Mouse (Mus musculus) kidney, adult 18-20 months (tissue): ENCODE measurements around the gene Tmem178b.

ENCODE experiments used
- DNase-seq: peaks from one replicate; pipeline ENCODE4 v3.0.0; 2021

Tmem178b gene

GRCm38 (mm10) chr6:39919011-39919709 lies 46.1 kb downstream of the Tmem178b start:
- no peak for DNase-seq

GRCm38 (mm10) chr6:39926442-39926841 lies 53.4 kb downstream of the Tmem178b start:
- DNase-seq = no peak

- DNase-seq = no peak
Measured at GRCm38 (mm10) chr6:39936590-39936989, 63.5 kb downstream of the Tmem178b start.

- DNase-seq = no peak
Measured at GRCm38 (mm10) chr6:39940920-39941319, 67.8 kb downstream of the Tmem178b start.

- DNase-seq = no peak
Measured at GRCm38 (mm10) chr6:39944854-39945253, 71.8 kb downstream of the Tmem178b start.

GRCm38 (mm10) chr6:39945670-39946440 lies 72.8 kb downstream of the Tmem178b start:
- DNase-seq = no peak

- no peak for DNase-seq
Measured at GRCm38 (mm10) chr6:39946601-39947000, 73.5 kb downstream of the Tmem178b start.

GRCm38 (mm10) chr6:39953951-39954350 lies 80.9 kb downstream of the Tmem178b start:
- DNase-seq = no peak

- DNase-seq = no peak
Measured at GRCm38 (mm10) chr6:39955211-39955610, 82.1 kb downstream of the Tmem178b start.

- no peak for DNase-seq
Measured at GRCm38 (mm10) chr6:39964606-39965005, 91.5 kb downstream of the Tmem178b start.

- no peak for DNase-seq
Measured at GRCm38 (mm10) chr6:39970281-39970680, 97.2 kb downstream of the Tmem178b start.

GRCm38 (mm10) chr6:39978942-39979341 lies 105.9 kb downstream of the Tmem178b start:
- DNase-seq = no peak

- no peak for DNase-seq
Measured at GRCm38 (mm10) chr6:39990772-39991171, 117.7 kb downstream of the Tmem178b start.

- no peak for DNase-seq
Measured at GRCm38 (mm10) chr6:39991922-39992321, 118.9 kb downstream of the Tmem178b start.

- no peak for DNase-seq
Measured at GRCm38 (mm10) chr6:40006006-40006765, 133.1 kb downstream of the Tmem178b start.

- no peak for DNase-seq
Measured at GRCm38 (mm10) chr6:40008166-40008907, 135.3 kb downstream of the Tmem178b start.

- no peak for DNase-seq
Measured at GRCm38 (mm10) chr6:40009718-40010117, 136.6 kb downstream of the Tmem178b start.

- no peak for DNase-seq
Measured at GRCm38 (mm10) chr6:40011066-40011465, 138.0 kb downstream of the Tmem178b start.

- DNase-seq = no peak
Measured at GRCm38 (mm10) chr6:40011609-40012008, 138.5 kb downstream of the Tmem178b start.

- no peak for DNase-seq
Measured at GRCm38 (mm10) chr6:40013407-40013806, 140.3 kb downstream of the Tmem178b start.

GRCm38 (mm10) chr6:40015185-40015584 lies 142.1 kb downstream of the Tmem178b start:
- no peak for DNase-seq

- DNase-seq = no peak
Measured at GRCm38 (mm10) chr6:40015711-40016460, 142.8 kb downstream of the Tmem178b start.
